ENCODE assay signal across 8 mouse cellular contexts in genomic region chr8:25389371-25389855, GRCm38 (mm10).
DNase-seq lines count a peak whose midpoint lies in the region; ATAC-seq lines count a peak whose summit lies in the region.
"Had no signal": no experiment of that assay in that cellular context is flagged by ENCODE, and none has a peak within 500 bp of the region (broad histone marks: within the 10 kb centered on the region; RNA-seq: fewer than 3 reads in every experiment).

No protein-coding gene starts in this region.

- H3K4me3 ChIP-seq in forebrain, embryonic 11.5 days (ENCODE audit: low read depth, low read length) = no peak overlapping the region

- H3K27me3 ChIP-seq in forebrain, embryonic 11.5 days (ENCODE audit: control insufficient read depth, insufficient read depth, low read length) = no peaks in the 10 kb centered on the region

- H3K27ac ChIP-seq in forebrain, embryonic 11.5 days (ENCODE audit: low read depth, low read length) = no peak overlapping the region
- H3K27ac ChIP-seq: macrophage had no signal

- DNase-seq in retina, postnatal 1 day = peak; percentile 8
- no peak for DNase-seq in retina, embryonic 14.5 days (ENCODE audit: low spot score)
- no peak for DNase-seq in forebrain, embryonic 11.5 days (ENCODE audit: low spot score)
- peak; percentile 34 to 38 for DNase-seq in heart, postnatal 14 days
- peak; percentile 13 to 45 for DNase-seq in left cerebral cortex, postnatal 25 days (ENCODE audit: low spot score in 2 of 2)
- DNase-seq in right cerebral cortex, postnatal 10 days (ENCODE audit: low spot score in 2 of 2) = peak; percentile 77 to 83
- no peak for DNase-seq in liver

- intact Hi-C loops in heart, postnatal 14 days (cut with DNase I) = no loop called here
- intact Hi-C loops in left cerebral cortex, postnatal 25 days (cut with DNase I) = no loop called here

- peak overlapping the region; percentile 29 for H3K9ac ChIP-seq in forebrain, embryonic 11.5 days (ENCODE audit: low read length)

- no peak overlapping the region for H3K4me2 ChIP-seq in forebrain, embryonic 11.5 days (ENCODE audit: low read depth, low read length, severe bottlenecking)

- 37% methylated on average over 10 of the region's 10 CpGs for WGBS in forebrain, embryonic 11.5 days

- peaks cover 30% of the 10 kb centered on the region; the same call in 1 of the 2 replicates for H3K4me1 ChIP-seq in forebrain, embryonic 11.5 days (replicated peaks; ENCODE audit: control insufficient read depth, insufficient read depth, low read length)

- no peaks in the 10 kb centered on the region for H3K9me3 ChIP-seq in forebrain, embryonic 11.5 days (ENCODE audit: control insufficient read depth, low read length)

- no peak; the same call in 1 of the 2 replicates for ATAC-seq in forebrain, embryonic 11.5 days (replicated peaks; ENCODE audit: low FRiP score)

- no peaks in the 10 kb centered on the region for H3K36me3 ChIP-seq in forebrain, embryonic 11.5 days (ENCODE audit: control insufficient read depth, insufficient read depth, low read length)

Comparison
In these comparisons a context has a peak if more than half of its experiments do, and no peak if none do; other contexts are left out.
1. DNase-seq: peak in retina, postnatal 1 day (single experiment), heart, postnatal 14 days (2 of 2), left cerebral cortex, postnatal 25 days (2 of 2) and right cerebral cortex, postnatal 10 days (2 of 2); none in retina, embryonic 14.5 days (single experiment), forebrain, embryonic 11.5 days (single experiment) and liver (single experiment).